Mouse (Mus musculus) mouse embryonic stem cell (cell line): ENCODE measurements at regions not wholly inside any gene's neighbourhood (a gene's known extent, or its start where the extent isn't known, plus 50 kb on each side); places are given as distances from the start of the nearest gene placed in this dataset.

ENCODE experiments used
- in situ Hi-C, 2 experiments: fragments of 300-500 bp; cut with MboI; formaldehyde crosslinking; loops; 1 replicate in 1 of 2; 3 replicates in 1 of 2; pipeline ENCODE4 v1.14.3; 2019 to 2020; ENCODE audit warnings: low sequenced_read_pairs in 2 of 2, low pct_unique_long_range_greater_than_20kb in 1 of 2, mixed read lengths in 1 of 2; ENCODE audit not compliant: unreplicated experiment in 1 of 2

GRCm38 (mm10) chr5:27963765-27964164 lies 107.4 kb upstream of the Insig1 start:
- in situ Hi-C loops: no loop called here

DNA sequence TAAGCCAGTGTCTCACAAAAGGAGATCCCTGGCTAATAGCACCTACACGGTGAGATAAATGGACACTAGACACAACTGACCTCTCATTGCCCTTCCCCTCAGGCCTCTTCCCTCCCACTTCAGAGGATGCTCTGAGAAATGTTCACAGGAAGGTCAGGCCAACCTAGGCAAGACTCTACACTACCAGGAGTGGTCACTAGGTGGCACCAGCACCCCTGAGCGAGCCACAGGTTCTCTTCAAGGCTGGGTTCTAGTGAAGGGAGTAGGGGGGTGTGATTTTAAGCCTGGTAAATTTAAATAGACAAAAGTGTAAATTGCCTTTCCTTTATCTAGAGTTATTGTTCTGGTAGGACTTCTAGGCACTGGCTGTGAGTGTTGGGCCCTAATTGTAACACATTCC lies 76.0 kb upstream of the Insig1 start:
- in situ Hi-C loops: loop anchor here in 1 of 2 experiments (10.0 kb wide), 1 partner anchor 100 kb away; no protein-coding TSS in a partner anchor

GRCm38 (mm10) chr5:27997751-27998150 lies 73.4 kb upstream of the Insig1 start:
- in situ Hi-C loops: loop anchor here in 1 of 2 experiments (10.0 kb wide), 1 partner anchor 97 kb away; no protein-coding TSS in a partner anchor

DNA sequence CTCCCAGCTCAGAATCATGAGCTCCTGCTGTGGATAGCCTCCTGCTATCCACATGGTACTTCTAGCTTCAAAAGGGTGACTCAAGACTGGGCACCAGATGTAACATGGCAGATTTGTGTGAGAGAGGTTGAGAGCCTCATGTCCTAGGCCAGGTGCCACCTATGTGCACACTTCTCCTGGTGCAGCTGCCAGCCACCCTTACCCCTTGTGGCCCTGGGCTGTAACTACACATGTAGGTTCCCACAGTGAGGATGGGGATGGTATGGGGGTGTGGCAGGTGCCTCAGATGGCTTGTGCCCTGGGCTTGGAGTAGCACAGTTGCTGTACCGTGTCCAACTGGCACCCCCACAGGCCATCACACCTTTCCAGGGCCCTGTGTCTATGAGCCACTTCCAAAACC lies 68.2 kb upstream of the Insig1 start:
- in situ Hi-C loops: no loop called here

DNA sequence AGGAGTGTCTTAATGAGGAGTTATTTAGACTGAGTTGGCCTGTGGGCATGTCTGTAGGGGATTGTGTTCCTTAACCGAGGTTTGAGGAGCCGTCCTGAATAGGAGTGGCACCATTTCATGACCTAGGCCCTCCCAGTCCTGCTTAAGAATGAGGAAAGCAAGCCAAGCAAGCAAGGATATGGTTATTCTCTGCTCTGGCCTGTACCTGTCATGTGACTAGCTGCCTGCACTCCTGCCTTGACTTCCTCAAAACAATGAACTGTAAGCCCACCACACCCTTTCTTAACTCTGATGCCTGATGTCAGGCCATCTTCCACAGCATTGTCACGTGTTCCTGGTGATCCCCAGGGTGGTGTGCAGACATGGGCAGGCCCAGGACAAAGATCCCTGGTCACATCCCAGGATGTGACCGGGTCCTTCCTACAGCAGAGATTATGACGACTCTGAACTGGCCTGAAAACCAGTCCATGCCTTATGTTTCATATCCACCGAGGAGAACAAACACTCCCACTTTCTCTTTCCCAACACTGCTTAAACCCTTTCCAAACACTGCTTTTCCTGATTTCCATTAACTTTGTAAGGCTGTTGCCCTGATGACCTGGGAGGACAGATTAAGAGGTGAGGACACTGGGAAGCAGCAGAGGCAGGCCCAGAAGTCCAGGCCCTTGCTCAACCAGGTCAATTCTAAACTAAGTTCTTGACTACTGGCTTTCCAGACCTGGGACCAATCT lies 67.2 kb upstream of the Insig1 start:
- in situ Hi-C loops: no loop called here

DNA sequence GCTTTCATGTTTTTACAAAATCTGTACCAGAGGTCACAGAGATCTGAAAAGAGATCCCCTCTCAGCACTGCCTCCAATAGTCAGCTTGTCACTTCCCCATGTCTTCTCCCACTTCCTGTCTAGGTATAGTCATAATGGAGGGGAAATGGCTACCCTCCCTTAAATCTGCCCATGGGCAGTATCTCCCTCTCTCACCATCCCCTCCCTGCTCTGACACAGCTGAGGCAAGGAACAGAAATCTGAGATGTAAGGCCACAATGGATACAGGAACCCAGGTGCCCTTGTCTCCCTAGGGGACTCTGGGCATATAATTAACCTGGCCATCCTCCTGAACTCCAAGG lies 66.7 kb upstream of the Insig1 start:
- in situ Hi-C loops: no loop called here

- in situ Hi-C loops: no loop called here
Measured at GRCm38 (mm10) chr5:28009386-28009785, 61.8 kb upstream of the Insig1 start.

- in situ Hi-C loops: no loop called here
Measured at GRCm38 (mm10) chr5:28009871-28010270, 61.3 kb upstream of the Insig1 start.

GRCm38 (mm10) chr5:28010529-28010928 lies 60.6 kb upstream of the Insig1 start:
- in situ Hi-C loops: no loop called here

GRCm38 (mm10) chr5:28012496-28012895 lies 58.7 kb upstream of the Insig1 start:
- in situ Hi-C loops: no loop called here

DNA sequence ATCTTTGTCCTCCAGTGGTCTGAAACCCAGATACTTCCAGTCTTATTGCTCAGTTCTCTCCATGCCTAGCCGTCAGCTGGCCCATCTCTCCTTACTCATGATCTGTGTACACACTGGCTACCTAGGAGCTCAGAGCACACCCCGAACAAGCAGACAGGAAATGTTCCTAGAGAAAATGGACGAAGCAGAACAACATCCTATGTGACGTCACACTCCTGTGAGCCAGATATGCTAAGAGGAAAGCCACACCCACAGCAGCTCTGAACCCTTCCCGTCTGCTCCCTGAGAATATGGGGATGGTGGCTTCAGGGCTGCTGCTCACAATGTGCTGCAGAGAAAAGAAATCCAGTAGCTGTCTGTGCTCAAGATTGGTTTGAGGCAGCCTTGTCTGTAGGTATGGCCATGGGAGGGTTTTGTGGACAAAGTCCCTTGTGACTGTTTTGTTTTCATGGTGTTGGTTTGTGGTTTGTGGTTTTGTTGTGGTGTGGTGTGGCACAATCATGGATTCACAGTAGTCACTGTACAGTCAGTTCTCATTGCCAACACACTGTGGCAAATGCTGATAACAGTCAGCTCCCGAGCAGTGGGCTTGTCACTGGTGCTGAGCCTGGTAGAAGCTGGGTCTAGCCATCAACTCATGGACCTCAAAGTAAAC lies 57.4 kb upstream of the Insig1 start:
- in situ Hi-C loops: no loop called here

GRCm38 (mm10) chr5:28019864-28020263 lies 51.3 kb upstream of the Insig1 start:
- in situ Hi-C loops: no loop called here
